Mouse (Mus musculus) frontal cortex, adult 2 months (tissue): ENCODE measurements at regions not wholly inside any gene's neighbourhood (a gene's known extent, or its start where the extent isn't known, plus 50 kb on each side); places are given as distances from the start of the nearest gene placed in this dataset.

ENCODE experiments used
- DNase-seq, 2 experiments: peaks; one replicate each; pipeline ENCODE4 v3.0.0; 2022; ENCODE audit warnings: low spot score in 1 of 2; ENCODE audit errors: extremely low spot score in 1 of 2

DNA sequence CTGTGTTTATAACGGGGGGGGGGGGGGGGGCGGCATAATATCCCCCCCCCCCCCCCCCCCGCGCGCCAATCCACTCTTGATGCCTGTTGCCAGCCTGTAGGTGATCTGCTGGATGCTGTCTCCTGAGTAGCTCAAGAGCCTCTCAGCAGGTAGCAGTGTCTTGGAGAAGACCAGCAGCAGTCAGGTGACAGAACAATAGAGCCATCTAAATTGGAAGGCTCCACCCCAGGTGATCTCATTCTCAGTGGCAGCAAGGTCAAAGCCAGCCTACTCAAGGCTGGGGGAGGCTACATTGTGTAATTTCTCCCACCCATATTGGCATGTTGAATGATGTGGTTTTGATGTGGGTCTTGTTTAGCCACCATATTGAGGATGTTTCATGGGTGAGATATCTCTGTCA is 338.3 kb upstream of the Zfp804a start:
- DNase-seq = no peak

DNA sequence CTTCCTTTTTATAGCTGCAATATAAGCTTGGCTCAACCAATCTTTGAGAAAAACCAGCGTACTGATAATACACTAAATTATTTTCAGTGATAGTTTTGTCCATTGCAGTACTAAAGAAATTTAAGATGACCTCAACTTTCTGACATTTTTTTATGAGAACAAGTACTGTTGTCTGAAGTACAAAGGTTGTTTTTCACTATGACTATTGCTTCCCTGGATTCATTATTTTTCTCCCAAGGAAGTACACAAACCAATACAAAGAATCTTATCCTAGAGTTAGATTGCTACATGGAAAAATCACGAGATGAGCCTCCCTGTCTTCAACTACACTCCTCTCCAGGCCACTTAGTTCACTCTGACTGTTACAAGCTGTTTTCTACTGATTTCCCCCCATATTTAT is 319.5 kb upstream of the Zfp804a start:
- no peak for DNase-seq

DNA sequence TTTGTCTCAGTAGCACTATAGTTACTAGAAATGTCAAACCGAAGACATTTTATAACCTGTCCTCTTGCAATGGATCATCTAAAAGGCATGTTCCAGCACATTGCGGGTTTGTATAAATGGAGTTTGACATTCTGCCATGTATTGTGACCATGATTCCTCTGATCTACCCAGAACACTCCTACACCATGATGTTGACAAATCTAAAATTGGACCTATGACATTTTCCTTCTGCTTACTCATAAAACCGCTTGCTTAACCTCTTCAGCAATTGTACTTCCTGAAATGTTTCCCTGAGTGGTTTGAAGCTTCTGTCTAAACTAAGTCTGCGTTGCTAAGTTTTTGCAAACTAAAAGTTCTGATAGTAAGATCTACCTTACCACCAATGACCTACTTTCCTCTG is 319.0 kb upstream of the Zfp804a start:
- peak in 1 of 2 experiments; percentile 27 for DNase-seq

DNA sequence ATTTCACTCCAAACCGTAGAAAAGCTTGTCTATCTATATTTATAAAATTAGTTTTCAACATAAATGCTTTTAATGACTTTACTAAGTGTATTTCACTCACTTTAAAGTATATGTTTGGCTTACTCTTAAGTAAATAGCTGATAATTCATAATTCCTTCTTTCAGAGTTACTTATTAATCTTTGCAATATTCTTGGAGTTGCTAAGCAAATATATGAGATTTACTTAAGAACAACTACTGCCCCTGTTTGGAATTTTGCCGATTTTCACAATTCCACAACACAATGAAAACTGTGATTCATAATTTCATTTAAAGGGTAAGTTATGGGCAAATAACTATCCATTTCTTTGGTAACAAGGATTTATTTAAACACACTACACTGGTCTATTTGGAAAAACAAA is 287.2 kb upstream of the Zfp804a start:
- DNase-seq = no peak

DNA sequence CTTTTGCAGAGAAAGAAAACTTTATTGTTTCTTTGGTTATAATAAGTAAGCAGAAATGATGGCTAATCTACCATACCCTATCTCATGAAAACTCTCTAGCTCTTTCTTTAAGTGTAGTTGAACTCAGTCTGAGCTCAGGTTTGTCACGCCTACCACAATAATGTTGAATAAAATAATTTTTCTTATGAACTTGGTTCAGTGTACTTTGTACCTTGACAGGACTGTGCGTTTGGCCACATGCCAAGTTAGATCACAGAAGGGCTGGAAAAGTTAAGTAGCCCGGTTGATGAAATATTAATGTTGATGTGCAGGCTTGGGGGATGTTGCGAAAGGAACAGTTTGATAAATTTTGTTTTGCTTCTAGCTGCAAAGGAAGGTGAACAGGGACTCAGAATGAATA is 270.0 kb upstream of the Zfp804a start:
- DNase-seq = no peak
